Mouse (Mus musculus) cerebellum, postnatal 14 days (tissue): ENCODE data around the gene Plekhm2.

Experiments
- DNase-seq, 2 experiments: peaks; one replicate each; pipeline ENCODE4 v3.0.0; 2021; ENCODE audit warnings: mixed read lengths in 2 of 2

The Plekhm2 gene

DNA sequence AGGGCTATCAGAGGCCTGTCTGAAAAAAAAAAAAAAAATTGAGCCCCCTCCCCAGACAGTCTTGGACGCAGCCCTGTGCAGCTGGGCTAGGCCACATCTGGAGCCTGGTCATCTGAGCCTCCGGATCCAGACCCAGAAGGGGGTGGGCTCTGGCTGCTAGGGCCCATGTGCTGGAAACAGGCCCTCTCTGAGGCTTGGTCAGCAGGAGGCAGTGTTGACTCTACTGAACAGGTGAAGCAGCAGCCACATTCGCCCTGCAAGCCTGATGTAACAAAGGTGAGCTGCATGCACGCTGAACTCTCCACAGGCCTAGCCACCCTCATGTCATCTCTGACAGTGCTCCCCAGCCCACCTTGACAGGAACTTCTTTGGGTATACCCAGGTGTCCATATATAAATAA, 5.0 kb downstream of the Plekhm2 start:
- DNase-seq, result no peak

DNA sequence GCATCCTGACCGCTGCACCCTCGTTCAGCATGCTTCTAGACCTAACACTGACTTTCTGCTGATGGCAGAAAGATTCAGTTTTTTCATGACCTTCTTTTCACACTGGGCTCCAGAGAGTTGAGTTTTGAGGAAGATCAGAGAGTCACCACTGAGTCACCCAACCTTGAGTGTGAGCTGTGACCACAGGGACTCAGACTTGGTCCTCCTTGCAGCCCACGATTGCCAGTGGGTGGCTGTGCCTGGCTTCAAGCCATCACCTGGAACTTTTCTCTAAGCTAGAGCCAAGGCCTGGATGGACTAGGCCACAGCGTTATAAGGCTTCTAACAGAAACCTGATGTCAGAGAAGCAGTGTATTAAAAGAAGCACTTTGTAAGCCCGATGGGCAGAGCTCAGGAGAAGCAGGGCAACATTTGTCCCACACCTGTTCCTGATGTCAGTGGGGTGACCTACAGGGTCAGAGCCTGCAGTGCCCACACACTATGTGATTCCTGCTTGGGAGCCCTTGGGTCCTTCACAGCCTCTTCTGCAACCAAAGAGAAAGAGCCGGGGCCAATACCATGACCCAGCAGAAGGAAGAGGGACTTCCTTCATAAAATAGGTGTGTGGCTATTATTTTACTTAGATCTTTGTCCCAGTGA, 5.7 kb downstream of the Plekhm2 start:
- peak in 1 of 2 experiments; percentile 39 for DNase-seq

DNA sequence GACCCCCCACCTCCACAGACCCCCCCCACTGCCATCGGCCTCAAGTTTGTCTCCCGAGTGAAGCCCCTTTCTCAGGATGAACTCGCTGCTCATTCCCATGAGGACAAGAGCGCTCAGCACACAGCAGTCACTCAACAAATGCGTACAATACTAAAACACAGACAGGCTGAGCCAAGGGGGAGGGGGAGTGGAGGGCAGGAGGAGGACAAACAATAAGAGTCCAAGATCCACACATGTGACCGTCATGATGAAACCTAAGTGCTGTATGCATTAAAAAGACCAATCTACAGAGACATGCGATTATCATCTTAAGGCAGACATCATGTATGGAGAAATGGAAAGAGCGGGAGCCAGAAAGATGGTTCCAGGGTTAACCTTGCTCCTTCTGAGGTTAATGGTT, 7.8 kb downstream of the Plekhm2 start:
- DNase-seq, result no peak

DNA sequence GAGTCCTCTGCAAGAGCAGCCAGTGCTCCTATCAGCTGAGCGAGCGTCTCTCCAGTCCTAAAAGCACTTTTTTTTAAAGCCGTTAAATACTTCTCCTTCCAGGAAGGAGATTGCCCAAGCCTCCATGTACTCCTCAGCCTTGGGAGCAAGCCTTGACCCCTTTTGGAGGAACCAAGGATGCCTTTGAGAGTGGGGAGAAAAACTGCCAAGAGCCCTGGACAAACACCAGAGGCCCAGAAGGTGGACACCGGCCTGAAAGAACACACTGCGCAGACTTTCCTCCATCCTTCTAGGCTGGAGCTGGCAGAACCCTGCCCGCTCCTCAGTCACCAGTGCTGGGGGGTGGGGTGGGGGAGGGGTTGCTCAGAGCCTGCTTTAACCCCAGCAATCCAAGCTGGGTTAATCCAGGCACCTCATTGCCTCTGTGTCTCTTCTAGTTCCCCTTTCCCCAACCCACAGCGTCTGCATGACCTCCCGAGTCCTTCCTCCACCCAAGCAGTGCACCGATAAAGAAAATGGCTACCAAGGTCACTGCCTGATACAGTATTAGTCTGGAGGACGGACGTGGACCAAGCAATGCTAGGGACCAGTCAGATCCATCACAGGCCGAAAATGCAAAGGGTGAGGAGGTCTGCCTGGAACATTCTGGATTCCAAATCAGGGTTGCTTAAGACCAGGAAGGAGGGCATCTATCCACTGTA, 8.6 kb downstream of the Plekhm2 start:
- peak; percentile 61 to 71 for DNase-seq

DNA sequence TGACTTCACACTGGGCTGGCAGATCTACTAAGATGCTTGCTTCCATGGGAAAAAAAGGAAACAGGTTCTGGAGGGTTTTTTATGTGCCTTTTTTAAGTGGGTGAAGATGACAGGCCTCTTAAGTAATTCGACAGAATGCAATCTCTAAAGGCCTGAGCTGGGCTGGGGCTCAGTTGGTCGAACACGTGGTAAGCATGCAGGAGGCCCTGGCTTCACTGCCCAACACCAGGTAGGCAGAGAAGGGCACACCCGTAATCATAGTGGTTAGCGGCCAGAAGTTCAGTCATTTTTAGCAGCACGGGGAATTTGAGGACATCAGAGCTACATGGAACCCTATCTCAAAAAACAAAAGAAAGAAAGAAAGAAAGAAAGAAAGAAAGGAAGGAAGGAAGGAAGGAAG, 10.2 kb downstream of the Plekhm2 start:
- no peak for DNase-seq

DNA sequence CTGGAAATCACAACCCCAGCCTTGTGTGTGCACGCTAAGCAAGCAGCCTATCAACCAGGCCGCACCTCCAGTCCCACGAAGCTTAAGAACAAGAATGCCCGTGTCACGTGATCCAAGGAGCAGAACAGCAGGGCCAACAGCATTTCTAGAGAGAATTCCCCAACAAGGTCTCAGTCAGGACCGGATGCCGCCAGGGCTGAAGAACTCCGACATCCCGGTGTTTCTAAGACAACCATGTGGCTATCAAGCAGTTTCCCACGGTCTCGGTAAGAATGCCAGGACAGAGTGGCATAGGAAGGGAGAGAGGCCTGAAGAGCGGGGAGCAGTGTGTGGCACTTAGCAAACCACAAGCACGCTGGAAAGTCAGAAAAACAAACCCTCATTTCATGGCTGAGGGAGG, 10.9 kb downstream of the Plekhm2 start:
- DNase-seq, result no peak

DNA sequence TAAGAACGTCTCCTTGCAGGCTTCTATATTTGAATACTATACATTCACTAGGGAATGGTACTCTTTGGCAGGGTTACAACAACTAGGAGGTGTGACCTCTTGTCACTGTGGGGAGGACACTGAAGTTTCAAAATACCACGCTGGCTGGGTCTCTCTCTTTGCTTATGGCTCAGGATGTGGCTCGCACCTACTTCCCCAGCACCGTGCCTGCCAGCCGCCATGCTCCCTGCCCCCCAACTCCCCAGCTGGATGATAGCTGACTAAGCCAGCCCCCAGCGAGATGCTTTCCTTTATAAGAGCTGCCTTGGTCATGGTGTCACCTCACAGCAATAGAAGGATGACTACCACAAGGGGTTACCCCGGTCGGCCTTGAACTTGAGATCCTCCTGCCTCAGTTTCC, 11.7 kb downstream of the Plekhm2 start:
- no peak for DNase-seq

DNA sequence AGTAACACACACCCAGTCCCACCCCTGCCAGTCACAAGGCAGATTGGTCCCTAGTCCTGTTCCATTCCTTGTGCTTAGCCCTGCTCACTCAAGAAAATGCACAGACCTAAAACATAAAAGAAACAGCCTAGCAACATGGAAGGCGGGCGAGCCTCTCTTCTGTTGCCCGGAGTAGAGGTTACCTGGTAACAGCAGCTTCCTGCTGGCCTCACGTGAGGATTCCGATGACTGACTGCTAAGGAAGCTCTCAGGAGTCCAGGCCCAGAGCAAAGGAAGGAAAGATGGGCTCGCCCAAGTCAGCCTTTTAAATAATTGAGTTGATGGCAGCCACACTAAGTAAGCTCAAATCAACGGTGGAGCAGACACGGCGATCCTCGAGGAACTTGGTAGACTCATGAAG, 12.8 kb downstream of the Plekhm2 start:
- no peak for DNase-seq

DNA sequence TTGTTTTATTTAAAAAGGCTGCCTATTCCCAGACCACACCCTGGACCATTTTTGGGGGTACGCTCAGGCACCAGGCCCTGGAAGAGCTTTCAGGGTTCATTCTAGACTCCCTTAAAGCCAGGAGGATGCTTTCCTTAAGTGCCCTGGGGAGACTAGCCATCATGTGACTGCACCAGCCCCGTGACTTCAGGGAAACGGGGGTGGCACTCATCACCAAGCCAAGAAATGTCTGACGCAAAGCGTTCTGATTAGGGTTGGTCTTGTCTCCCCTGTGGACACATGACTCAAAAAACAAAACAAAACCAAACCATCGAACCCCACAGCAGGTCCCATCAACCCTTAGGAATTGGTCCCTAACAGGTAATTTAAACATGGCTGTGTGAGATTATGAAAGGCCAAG, 13.4 kb downstream of the Plekhm2 start:
- DNase-seq, result no peak

DNA sequence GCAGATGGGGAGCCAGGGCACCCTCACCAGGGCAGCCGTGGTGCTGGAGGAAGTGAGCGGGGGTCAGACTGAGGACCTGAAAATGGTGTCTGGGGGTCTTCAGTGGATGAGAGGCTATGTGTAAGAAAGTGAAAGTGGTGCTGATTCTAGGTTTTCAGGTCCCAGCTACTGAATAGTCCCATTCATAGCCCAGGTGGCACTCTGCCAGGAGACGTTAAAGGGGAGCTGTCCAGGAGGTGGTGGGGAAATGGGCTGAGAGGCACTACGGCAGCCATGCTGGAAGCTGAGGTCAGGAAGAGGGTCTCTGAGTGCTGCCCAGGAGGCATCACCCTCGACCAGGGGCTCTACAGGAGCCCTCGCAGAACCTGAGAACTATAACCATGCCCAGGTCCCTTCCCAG, 15.5 kb downstream of the Plekhm2 start:
- peak in 1 of 2 experiments; percentile 46 for DNase-seq

DNA sequence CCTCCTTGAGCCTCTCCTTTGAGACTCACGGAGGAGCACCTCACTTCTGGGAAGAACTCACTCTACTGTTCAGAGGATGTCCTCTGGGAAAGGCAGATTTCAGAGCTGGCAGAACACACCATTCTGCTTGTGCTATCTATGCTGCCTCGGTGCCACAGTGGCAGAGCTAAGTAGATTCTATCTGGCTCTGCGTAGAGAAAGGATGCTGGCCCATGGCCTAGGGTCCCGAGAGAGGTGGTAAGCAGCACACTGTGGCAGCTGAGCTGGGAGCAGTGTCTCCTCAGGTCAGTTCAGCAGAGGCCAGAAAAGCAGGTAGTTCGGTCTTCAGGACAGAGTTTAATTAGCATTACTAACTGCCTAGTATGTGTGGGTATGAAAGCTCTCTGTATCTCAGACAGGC, 16.4 kb downstream of the Plekhm2 start:
- DNase-seq, result no peak

DNA sequence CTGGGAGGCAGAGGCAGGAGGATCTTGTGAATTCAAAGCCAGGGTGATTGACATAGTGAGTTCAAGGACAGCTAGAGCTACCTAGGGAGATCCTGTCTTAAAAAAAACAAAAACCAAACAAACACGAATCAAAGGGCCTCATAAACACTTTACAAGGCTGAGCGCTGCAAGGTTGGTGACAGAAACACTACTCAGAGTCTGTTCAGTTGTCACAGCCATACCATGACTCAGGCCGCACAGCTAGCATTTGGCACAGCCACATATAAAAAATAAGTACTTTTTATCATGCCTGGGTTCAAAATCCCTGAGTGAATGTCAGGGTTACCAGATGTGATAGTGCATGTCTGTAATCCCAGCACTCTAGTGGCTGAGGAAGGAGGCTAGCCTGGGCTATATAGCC, 17.5 kb downstream of the Plekhm2 start:
- DNase-seq, result no peak

DNA sequence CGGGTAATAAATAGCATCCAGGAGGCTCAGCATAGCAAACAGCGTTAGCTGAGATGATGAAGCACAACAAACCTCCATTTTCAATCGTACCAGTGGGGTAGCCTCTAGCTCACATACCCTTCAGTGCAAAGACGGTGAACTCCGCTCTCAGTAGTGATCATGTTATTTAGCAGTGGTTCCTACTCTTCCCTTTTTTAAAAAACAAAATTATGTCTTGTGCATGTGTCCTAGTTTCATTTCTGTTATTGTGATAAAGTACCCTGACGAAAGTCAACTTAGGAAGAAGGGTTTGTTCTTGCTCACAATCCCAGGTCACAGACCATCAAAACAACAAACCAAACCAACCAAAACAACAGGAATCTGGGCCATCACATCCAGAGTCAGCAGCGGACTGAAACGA, 18.7 kb downstream of the Plekhm2 start:
- no peak for DNase-seq

DNA sequence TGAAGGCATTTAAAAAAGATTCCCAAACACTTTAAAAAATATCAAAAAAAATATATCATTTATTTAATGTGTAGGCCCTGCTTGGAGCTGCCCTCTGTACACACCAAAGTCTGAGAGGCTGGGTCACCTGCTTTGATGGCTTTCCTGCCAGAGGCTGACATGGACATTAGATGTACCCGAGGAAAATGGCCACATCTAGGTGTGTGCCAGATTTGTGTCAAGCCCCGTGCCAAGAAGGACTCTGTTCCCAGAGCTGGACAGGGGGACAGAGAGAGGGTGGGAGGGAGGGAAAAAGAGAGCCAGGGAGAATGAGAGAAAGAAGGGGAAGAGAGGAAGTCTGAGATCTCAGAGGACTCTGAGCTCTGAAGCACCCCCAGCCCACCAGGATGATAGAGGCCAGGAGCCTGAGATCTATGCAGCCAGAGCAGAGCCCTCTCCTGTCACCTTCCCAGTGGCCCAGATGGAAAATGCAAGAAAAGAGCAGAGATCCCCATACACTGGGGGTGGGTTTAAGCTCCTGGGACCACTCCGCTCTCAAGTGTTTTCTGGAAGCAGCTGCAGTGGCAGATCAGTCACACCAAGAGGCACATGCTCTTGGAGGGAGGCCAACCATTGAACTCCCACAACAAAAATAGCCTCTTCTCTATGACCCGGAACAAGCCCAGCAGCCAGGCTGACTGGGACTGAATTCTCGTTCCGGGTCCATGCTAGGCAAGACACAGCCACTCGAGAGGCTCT, 21.4 kb downstream of the Plekhm2 start:
- peak; percentile 80 to 81 for DNase-seq

DNA sequence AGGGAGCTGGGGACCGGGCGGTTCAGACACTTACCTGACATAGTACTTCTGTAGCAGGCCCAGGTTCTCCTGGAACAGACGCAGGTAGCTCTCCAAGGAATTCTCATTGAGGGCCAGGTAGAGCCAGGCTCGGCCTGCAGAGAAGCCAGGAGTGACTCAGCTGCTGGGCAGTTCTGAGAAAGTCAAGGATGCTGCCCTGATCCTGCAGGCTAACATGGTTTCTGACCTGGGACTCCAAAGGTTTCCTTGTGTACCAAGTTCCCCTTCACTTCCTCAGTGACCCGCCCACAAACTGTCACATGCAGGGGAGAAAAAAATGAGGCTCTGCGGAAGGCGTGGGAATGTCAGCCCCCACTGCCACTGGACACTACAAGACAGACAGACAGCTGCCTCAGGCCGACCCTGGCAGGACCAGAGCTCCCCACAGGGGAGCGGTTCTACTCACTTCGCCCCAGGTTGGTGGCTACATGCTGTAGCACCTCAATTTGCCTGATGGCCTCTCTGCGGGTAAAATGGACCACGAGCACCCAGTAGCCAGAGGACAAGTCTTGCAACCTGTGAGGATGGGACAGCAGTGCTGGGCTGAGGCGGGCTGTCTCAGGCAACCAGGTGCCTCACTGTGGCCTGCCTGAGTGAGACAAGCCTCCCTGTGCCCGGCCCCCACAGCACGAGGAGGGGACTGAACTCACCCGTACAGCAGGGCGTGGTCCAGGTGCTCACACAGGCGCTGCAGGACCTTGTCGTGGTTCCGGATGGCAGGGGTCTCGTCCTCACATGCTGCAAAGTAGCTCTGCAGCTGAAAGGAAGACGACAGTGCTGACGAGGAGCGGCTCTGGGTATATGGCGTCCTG, 22.5 kb downstream of the Plekhm2 start:
- DNase-seq, result peak in 1 of 2 experiments; percentile 29

DNA sequence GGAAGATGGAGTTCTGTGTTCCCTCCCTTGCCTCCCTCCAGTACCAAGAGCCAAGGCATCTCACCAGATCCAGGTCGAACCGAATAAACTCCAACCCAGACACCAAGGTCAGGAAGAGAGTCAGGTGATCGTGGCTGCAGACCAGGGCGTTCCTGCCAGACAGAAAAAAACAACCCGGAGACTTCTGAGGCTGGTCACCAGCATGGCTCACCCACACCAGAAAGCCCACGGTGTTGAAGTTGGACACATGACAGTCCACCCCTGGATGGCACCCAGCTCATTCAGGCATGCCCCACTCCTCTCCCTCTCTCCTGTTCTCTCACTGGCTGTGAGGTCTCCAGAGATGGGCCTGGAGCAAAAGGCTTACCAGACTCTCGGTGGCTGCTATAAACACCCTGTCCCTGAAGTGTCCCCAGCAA, 23.3 kb downstream of the Plekhm2 start:
- peak in 1 of 2 experiments; percentile 49 for DNase-seq

DNA sequence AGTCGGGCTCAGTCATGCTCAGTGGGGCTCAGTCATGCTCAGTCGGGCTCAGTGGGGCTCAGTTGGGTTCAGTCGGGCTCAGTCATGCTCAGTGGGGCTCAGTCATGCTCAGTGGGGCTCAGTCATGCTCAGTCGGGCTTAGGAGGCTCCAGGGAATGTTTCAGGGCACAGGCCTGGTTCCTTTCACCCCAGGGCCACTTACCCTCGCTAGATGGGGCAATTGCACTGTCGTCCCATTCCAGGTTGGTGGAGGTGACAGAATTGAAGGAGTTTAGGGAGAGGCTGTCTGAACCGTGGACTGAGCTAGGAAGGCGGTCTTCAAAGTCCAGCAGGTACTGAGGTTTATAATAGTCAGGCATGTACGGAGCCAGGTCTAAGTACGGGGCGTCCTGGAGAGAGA, 25.2 kb downstream of the Plekhm2 start:
- no peak for DNase-seq

DNA sequence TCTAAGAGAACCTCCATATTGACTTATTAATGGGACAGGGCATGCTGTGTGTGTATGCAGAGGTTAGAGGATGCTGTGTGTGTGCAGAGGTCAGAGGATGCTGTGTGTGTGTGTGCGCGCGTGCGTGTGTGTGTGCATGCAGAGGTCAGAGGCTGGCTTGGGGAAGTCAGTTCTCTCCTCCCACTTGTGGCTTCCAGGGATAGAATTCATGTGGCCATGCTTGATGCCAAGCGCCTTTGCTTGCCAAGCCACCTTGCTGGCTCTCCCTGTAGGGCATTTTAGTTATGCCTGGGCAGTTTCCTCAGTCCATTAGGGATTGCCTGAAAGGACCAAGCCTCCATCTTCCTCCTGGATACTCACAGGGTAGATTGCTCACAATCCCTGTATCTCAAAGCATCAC, 28.0 kb downstream of the Plekhm2 start:
- peak in 1 of 2 experiments; percentile 54 for DNase-seq

DNA sequence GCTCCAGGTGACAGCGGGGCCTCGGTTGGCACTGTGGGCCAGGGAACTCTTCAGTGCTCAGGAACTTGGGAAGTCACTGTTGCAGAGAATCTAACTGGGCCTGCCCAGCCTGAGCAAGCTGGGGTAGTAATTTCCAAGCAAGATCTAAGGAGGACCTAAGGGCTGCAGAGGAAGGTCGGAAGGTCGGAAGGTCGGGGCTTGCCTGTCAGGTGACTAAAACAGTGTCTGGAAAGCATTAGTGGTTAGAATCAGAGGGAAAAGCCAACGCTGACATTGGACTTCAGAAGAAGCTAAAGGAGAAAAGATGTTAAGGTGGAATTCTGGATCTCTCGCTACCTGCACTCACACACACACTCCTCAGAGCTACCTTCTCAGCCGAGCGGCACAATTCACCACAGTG, 28.7 kb downstream of the Plekhm2 start:
- no peak for DNase-seq

DNA sequence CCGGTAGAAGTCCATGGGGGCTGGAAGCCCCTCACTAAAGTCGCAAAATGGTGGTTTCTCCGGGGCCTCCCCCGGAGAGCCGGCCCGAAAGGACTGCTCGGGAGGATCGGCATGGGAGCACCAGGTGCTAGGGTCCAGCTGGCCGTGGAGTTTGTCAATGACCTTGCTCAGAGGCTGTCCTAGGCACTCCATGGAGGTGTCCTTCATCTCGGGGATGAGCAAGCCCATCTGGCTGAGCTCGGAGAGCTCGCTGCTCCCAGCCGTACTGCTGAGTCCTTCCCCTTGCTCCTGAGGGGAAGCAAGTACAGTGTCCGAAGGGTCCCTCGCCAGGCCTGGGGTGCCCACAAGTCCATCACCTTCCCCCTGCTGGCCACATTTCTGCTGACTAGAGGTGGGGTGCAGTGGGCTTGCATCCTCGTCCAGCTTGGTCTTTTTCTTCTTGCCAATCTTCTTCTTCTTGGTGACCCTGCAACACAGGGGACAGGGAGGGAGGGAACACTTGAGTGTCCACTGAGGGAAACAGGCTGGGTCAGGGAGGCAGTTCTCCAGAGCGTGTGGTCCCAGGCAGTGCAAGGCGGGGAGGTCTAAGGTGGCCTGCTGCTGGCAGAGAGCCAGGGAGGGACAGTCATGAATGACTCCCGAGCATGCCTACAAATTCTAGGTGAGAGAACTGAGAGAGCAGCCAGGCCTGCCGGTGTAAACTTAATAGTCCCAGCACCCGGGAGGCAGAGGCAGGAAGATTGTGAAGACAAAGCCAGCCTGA, 32.4 kb downstream of the Plekhm2 start:
- peak in 1 of 2 experiments; percentile 33 for DNase-seq

DNA sequence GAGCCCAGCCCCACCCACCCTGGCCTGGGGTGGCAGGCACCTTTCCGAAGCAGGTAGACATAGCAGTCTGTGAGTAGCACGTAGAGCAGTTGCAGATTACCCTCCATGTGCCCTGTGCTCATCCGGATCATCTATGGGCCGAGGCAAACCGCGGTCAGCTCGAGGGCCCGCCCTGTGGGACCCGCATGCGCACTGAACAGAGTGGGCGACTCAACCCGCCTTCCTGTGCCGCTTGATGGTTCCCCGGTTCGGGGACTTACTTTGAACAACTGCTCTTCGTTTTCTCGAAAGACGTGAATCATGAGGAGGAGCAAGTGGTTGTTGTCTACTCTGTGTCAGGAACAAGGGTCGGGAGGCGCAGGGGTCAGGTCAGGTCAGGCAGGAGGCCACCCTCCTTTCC, 33.4 kb downstream of the Plekhm2 start:
- no peak for DNase-seq

DNA sequence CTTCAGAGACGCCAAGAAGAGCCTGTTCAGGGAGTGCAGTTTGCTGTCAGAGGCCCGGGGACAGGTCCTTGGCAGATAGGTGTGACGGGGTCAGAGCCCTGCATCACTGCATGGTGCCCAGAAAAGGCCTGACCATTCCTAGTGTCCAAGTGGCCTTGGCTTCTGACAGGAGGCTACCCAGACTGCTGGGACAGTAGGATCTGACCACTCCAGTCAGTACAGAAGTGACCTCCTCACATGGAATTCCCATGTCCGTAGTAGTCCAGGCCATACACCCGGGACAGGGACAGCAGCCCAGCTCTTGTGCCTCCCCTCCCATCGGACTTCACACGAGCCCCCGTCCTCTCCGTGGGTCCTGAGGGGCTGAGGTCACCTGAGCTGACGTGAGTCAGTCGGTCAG, 34.7 kb downstream of the Plekhm2 start:
- no peak for DNase-seq
